Mouse (Mus musculus): ENCODE results near the gene Hipk3. TPM values are rescaled to one million over a fixed set of nuclear protein-coding genes. Genes with fewer than 3 reads are reported as not detected.

Hipk3 gene
- total and polyA plus RNA-seq, 3 experiments, result 12.2 to 69.2 (median 49.7) TPM

DNA sequence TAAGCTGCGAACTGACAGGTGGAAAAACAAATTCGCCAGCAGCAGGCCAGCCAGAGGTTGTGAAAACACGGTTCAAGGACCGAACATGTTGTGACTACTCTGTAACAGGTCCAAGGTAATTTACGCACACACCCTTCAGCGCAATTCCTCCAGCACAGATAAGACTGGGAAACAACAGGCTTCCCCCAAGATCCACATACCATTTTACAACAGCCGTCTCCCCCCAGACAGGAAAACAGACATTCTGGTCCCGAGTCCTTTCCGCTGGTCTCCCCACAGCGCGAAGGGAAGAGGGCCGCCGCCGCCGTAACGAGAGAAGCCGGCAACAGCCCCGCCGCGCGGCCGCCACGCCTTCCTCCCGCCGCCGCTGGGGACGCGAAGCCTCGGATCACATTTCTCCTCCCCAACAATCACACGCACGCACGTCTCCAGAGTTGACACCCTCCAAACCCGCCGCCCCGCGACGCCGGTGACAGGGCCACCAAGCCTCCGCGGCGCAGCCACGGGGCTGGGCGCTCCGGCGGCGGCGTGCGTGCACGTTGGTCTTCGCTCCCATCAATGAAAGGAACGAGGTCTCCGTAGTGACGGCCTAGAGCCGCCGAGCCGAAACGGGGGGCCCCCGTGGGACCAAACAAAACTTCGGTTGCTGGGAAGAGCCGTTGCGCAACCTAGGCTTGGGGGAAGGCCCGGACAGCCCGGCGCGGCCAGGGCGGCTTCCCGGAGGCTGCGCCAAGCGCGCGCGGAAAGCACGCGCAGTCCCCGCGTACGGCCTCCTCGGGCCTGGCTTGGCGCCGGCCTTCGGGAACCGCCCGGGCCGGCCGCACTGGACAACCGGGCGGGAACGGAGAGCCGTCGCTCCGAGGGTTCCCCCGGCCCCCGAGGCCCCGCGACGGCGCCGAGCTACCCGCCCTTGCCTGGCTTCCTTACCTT is 960 bp downstream of the Hipk3 start:
- H3K9me3 ChIP-seq (replicated peaks), result no peaks in the 10 kb centered on the region
- no peaks in the 10 kb centered on the region for H3K27me3 ChIP-seq (ENCODE audit: insufficient read depth, low read length)
- no peak for TF ChIP-seq TAL1 (conservative IDR thresholded peaks at IDR 0.05; ENCODE audit: low read depth, low read length)
- TF ChIP-seq GATA2 (IDR thresholded peaks at IDR 0.05; ENCODE audit: borderline replicate concordance, low read depth, low read length), result no peak
- H3K4me1 ChIP-seq (ENCODE audit: insufficient read depth, low read depth, low read length), result peaks cover 38% of the 10 kb centered on the region
- DNase-seq (ENCODE audit: low spot score) (peak; percentile 68), ATAC-seq (ENCODE audit: extremely low read depth, insufficient number of reproducible peaks, low FRiP score, poor library complexity, severe bottlenecking) (peak; percentile 47)
- H3K4me3 ChIP-seq (ENCODE audit: low read depth, low read length), result peak overlapping the region; percentile 90
- peaks cover 5% of the 10 kb centered on the region for H3K36me3 ChIP-seq (replicated peaks)

DNA sequence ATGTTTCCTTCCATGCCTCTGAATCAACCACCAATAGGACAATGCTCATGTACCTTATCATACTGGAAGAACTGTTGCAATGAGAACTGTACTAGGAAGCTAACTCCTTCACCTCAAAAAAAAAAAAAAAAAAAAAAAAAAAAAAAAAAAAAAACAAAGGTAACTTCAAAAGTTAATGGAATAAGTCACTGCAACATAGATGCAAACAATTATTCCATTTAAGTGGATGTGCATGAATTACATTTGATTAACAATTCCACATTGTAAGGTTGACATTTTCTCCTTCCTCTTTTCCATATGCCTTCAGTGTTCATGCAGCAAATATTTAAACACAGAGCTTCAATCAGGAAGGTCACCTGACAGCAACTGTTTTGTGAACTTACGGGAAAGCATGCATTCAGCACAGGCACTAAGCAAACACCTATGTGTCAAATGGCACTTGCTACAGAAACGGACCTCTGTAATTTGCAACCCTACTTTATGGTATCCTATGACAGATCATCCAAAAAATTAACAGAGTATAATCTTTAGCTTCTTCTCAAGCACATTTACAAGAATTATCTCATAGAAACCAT is 2.9 kb downstream of the Hipk3 start:
- no peak for TF ChIP-seq POLR2AphosphoS5 (IDR thresholded peaks at IDR 0.05; ENCODE audit: insufficient replicate concordance, low read depth, low read length)
- no peak for TF ChIP-seq TAL1 (conservative IDR thresholded peaks at IDR 0.05; ENCODE audit: low read depth, low read length)
- no peak for TF ChIP-seq GATA2 (IDR thresholded peaks at IDR 0.05; ENCODE audit: borderline replicate concordance, low read depth, low read length)
- TF ChIP-seq GATA1 (IDR thresholded peaks at IDR 0.05; ENCODE audit: borderline replicate concordance, low read length), result no peak
- TF ChIP-seq CTCF (IDR thresholded peaks at IDR 0.05; ENCODE audit: low read depth, low read length), result no peak
- H3K27me3 ChIP-seq (ENCODE audit: insufficient read depth, low read length), result no peaks in the 10 kb centered on the region
- H3K4me3 ChIP-seq (ENCODE audit: low read depth, low read length), result no peak overlapping the region
- no peaks in the 10 kb centered on the region for H3K9me3 ChIP-seq (replicated peaks)
- H3K4me1 ChIP-seq (ENCODE audit: insufficient read depth, low read depth, low read length), result peaks cover 34% of the 10 kb centered on the region
- DNase-seq (ENCODE audit: low spot score), result no peak
- peaks cover 5% of the 10 kb centered on the region for H3K36me3 ChIP-seq (replicated peaks)
- ATAC-seq (ENCODE audit: extremely low read depth, insufficient number of reproducible peaks, low FRiP score, poor library complexity, severe bottlenecking), result no peak

DNA sequence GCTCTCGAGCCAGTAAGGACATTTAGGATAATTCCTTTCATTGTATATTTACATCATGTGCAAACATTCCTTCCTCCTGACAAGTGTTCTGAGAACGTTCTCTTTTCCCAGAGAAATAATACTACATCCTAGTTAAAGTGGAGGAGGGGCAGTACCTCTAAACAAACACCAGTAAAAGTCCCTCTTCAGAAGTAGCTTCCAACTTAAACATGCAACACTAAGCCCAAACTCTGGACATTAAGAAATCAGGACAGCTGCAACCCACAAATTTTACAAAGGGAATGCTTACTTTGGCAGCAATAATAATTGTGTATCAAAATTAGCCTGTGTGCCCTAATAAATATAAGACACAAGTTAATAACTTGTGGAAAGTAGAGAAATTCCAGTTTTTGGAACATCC is 3.5 kb downstream of the Hipk3 start:
- DNase-seq (ENCODE audit: low spot score) (no peak), ATAC-seq (ENCODE audit: extremely low read depth, insufficient number of reproducible peaks, low FRiP score, poor library complexity, severe bottlenecking) (no peak)
- Histone ChIP-seq H3K36me3 (replicated peaks) (peaks cover 5% of the 10 kb centered on the region), H3K4me1 (ENCODE audit: insufficient read depth, low read depth, low read length) (peaks cover 28% of the 10 kb centered on the region), H3K27me3 (ENCODE audit: insufficient read depth, low read length) (no peaks in the 10 kb centered on the region), H3K4me3 (ENCODE audit: low read depth, low read length) (no peak overlapping the region), H3K9me3 (replicated peaks) (no peaks in the 10 kb centered on the region)
- no peak for TF ChIP-seq GATA1 (IDR thresholded peaks at IDR 0.05; ENCODE audit: borderline replicate concordance, low read length)
- TF ChIP-seq POLR2AphosphoS5 (IDR thresholded peaks at IDR 0.05; ENCODE audit: insufficient replicate concordance, low read depth, low read length), result no peak
- no peak for TF ChIP-seq TAL1 (conservative IDR thresholded peaks at IDR 0.05; ENCODE audit: low read depth, low read length)
- TF ChIP-seq GATA2 (IDR thresholded peaks at IDR 0.05; ENCODE audit: borderline replicate concordance, low read depth, low read length), result no peak
- no peak for TF ChIP-seq CTCF (IDR thresholded peaks at IDR 0.05; ENCODE audit: low read depth, low read length)

GRCm38 (mm10) chr2:104489851-104490250 is 4.4 kb downstream of the Hipk3 start:
- DNase-seq (ENCODE audit: low spot score) (no peak), ATAC-seq (ENCODE audit: extremely low read depth, insufficient number of reproducible peaks, low FRiP score, poor library complexity, severe bottlenecking) (no peak)
- H3K4me1 ChIP-seq (ENCODE audit: insufficient read depth, low read depth, low read length), result peaks cover 20% of the 10 kb centered on the region

DNA sequence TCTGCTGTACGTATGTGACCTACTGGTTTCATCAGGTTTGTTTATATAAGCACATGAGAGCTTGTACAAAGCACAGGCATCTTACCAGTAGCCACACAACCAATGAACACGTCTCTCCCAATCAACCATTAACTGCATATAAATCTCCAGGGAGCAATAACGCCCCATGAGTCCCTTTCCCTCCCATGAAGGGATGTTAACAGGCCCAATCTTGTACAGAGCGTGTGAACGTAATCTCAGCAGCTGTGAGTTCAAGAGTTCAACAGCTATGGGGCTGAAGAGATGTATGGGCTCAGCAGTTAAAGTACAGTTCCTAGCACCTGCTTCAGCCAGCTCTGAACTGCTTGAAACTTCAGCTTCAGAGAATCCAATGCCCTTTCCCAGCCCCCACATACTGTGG is 9.8 kb downstream of the Hipk3 start:
- Histone ChIP-seq H3K27me3 (ENCODE audit: insufficient read depth, low read length) (no peaks in the 10 kb centered on the region), H3K4me1 (ENCODE audit: insufficient read depth, low read depth, low read length) (peaks cover 3% of the 10 kb centered on the region; the same call in 1 of the 2 replicates), H3K36me3 (replicated peaks) (peaks cover 13% of the 10 kb centered on the region), H3K9me3 (replicated peaks) (no peaks in the 10 kb centered on the region), H3K4me3 (ENCODE audit: low read depth, low read length) (no peak overlapping the region)
- TF ChIP-seq CTCF (IDR thresholded peaks at IDR 0.05; ENCODE audit: low read depth, low read length), result no peak
- DNase-seq (ENCODE audit: low spot score) (no peak), ATAC-seq (ENCODE audit: extremely low read depth, insufficient number of reproducible peaks, low FRiP score, poor library complexity, severe bottlenecking) (no peak)

More at GRCm38 (mm10) chr2:104489851-104490250, 4.4 kb downstream of the Hipk3 start:
- H3K27me3 ChIP-seq (ENCODE audit: insufficient read depth, low read length), result no peaks in the 10 kb centered on the region
- no peaks in the 10 kb centered on the region for H3K9me3 ChIP-seq (replicated peaks)
- H3K4me3 ChIP-seq (ENCODE audit: low read depth, low read length), result no peak overlapping the region
- TF ChIP-seq GATA1 (IDR thresholded peaks at IDR 0.05; ENCODE audit: borderline replicate concordance, low read length), result no peak
- TF ChIP-seq GATA2 (IDR thresholded peaks at IDR 0.05; ENCODE audit: borderline replicate concordance, low read depth, low read length), result no peak
- TF ChIP-seq CTCF (IDR thresholded peaks at IDR 0.05; ENCODE audit: low read depth, low read length), result no peak
- no peak for TF ChIP-seq TAL1 (conservative IDR thresholded peaks at IDR 0.05; ENCODE audit: low read depth, low read length)
- TF ChIP-seq POLR2AphosphoS5 (IDR thresholded peaks at IDR 0.05; ENCODE audit: insufficient replicate concordance, low read depth, low read length), result no peak
- H3K36me3 ChIP-seq (replicated peaks), result peaks cover 5% of the 10 kb centered on the region

GRCm38 (mm10) chr2:104482156-104482555 is 12.1 kb downstream of the Hipk3 start:
- ATAC-seq (ENCODE audit: extremely low read depth, insufficient number of reproducible peaks, low FRiP score, poor library complexity, severe bottlenecking) (no peak), DNase-seq (ENCODE audit: low spot score) (no peak)
- TF ChIP-seq GATA2 (IDR thresholded peaks at IDR 0.05; ENCODE audit: borderline replicate concordance, low read depth, low read length) (no peak), CTCF (IDR thresholded peaks at IDR 0.05; ENCODE audit: low read depth, low read length) (no peak), TAL1 (conservative IDR thresholded peaks at IDR 0.05; ENCODE audit: low read depth, low read length) (no peak), POLR2AphosphoS5 (IDR thresholded peaks at IDR 0.05; ENCODE audit: insufficient replicate concordance, low read depth, low read length) (no peak), GATA1 (IDR thresholded peaks at IDR 0.05; ENCODE audit: borderline replicate concordance, low read length) (no peak)
- no peaks in the 10 kb centered on the region for H3K9me3 ChIP-seq (replicated peaks)
- H3K27me3 ChIP-seq (ENCODE audit: insufficient read depth, low read length), result no peaks in the 10 kb centered on the region
- H3K36me3 ChIP-seq (replicated peaks), result peaks cover 17% of the 10 kb centered on the region
- H3K4me3 ChIP-seq (ENCODE audit: low read depth, low read length), result no peak overlapping the region
- H3K4me1 ChIP-seq (ENCODE audit: insufficient read depth, low read depth, low read length), result peaks cover 3% of the 10 kb centered on the region; the same call in 1 of the 2 replicates

All from G1E (cell line).